Comparison of ENCODE assay signal across 39 mouse cellular contexts in genomic region chr6:140674414-140674813, GRCm38 (mm10). TPM values are rescaled to one million over a fixed set of nuclear protein-coding genes. Genes with fewer than 3 reads are reported as not detected.
DNase-seq lines count a peak whose midpoint lies in the region; ATAC-seq lines count a peak whose summit lies in the region.
"Had no signal": no experiment of that assay in that cellular context is flagged by ENCODE, and none has a peak within 500 bp of the region (broad histone marks: within the 10 kb centered on the region; RNA-seq: fewer than 3 reads in every experiment).

No protein-coding gene starts in this region.

- 0 out of 2 replicates have a peak, but pooled peaks cover 10% of the 10 kb centered on the region for H3K4me1 ChIP-seq in intestine, embryonic 16.5 days (ENCODE audit: control insufficient read depth, insufficient read depth, low read length)
- 0 out of 2 replicates have a peak, but pooled peaks cover 5% of the 10 kb centered on the region for H3K4me1 ChIP-seq in intestine, embryonic 15.5 days (replicated peaks)
- no peaks in the 10 kb centered on the region for H3K4me1 ChIP-seq in liver, embryonic 16.5 days (ENCODE audit: control insufficient read depth, low read depth, low read length)

- DNase-seq in adipocyte (ENCODE audit: low spot score) = peak; percentile 86
- DNase-seq in adrenal gland, postnatal 14 days = peak; percentile 73
- DNase-seq in frontal cortex, postnatal 10 days (ENCODE audit: low spot score in 2 of 2) = no peak
- DNase-seq in right cerebral cortex, postnatal 36 days (ENCODE audit: low spot score in 2 of 2) = no peak
- DNase-seq: cerebellum, adult 18-20 months; cerebellum, postnatal 10 days; heart, adult 2 months; heart, postnatal 10 days; kidney, adult 2 months; lung, postnatal 36 days; right cerebral cortex, postnatal 25 days; spleen, adult 18-20 months; thymus, adult 18-20 months; thymus, postnatal 25 days had no signal

- H3K36me3 ChIP-seq in intestine, embryonic 16.5 days (ENCODE audit: control insufficient read depth, insufficient read depth, low read length) = no peaks in the 10 kb centered on the region
- H3K36me3 ChIP-seq in intestine, embryonic 15.5 days = no peaks in the 10 kb centered on the region
- no peaks in the 10 kb centered on the region for H3K36me3 ChIP-seq in liver, embryonic 16.5 days (ENCODE audit: control insufficient read depth, insufficient read depth)
- H3K36me3 ChIP-seq: embryonic facial prominence, embryonic 13.5 days; G1E; heart, embryonic 13.5 days; limb, embryonic 10.5 days; limb, embryonic 15.5 days; lung, embryonic 15.5 days; midbrain, embryonic 13.5 days had no signal

- whole genome bisulfite sequencing in intestine, embryonic 16.5 days = 67% methylated on average over 3 of the region's 3 CpGs
- 76% methylated on average over 3 of the region's 3 CpGs for WGBS in intestine, embryonic 15.5 days
- WGBS in liver, embryonic 16.5 days (ENCODE audit: insufficient replicate concordance) = 61% methylated on average over 3 of the region's 3 CpGs

- H3K4me2 ChIP-seq in intestine, embryonic 16.5 days (ENCODE audit: low read depth, low read length) = no peak overlapping the region
- no peak overlapping the region for H3K4me2 ChIP-seq in intestine, embryonic 15.5 days (replicated peaks)
- no peak overlapping the region for H3K4me2 ChIP-seq in liver, embryonic 16.5 days (ENCODE audit: low read depth, low read length)
- H3K4me2 ChIP-seq: embryonic facial prominence, embryonic 13.5 days; heart, embryonic 13.5 days; hindbrain, embryonic 14.5 days; limb, embryonic 15.5 days; lung, embryonic 15.5 days; midbrain, embryonic 13.5 days had no signal

- no peak overlapping the region for H3K9ac ChIP-seq in intestine, embryonic 16.5 days (ENCODE audit: low read depth, low read length)
- no peak overlapping the region for H3K9ac ChIP-seq in intestine, embryonic 15.5 days
- H3K9ac ChIP-seq in liver, embryonic 16.5 days (ENCODE audit: low read depth, low read length) = no peak overlapping the region
- H3K9ac ChIP-seq: embryonic facial prominence, embryonic 13.5 days; heart, embryonic 13.5 days; hindbrain, embryonic 14.5 days; limb, embryonic 15.5 days; lung, embryonic 15.5 days; midbrain, embryonic 13.5 days had no signal

- ATAC-seq in intestine, embryonic 16.5 days = peak; percentile 39; the same call in 1 of the 2 replicates
- ATAC-seq in intestine, embryonic 15.5 days = no peak
- ATAC-seq in liver, embryonic 16.5 days (ENCODE audit: low read depth) = peak; percentile 54
- ATAC-seq: forebrain, embryonic 16.5 days; midbrain, embryonic 13.5 days had no signal

- no peak overlapping the region for H3K4me3 ChIP-seq in intestine, embryonic 16.5 days (ENCODE audit: low read length)
- no peak overlapping the region for H3K4me3 ChIP-seq in intestine, embryonic 15.5 days (replicated peaks)
- no peak overlapping the region for H3K4me3 ChIP-seq in liver, embryonic 16.5 days (ENCODE audit: low read depth, low read length)
- H3K4me3 ChIP-seq: embryonic facial prominence, embryonic 13.5 days; heart, adult 2 months; heart, embryonic 13.5 days; limb, embryonic 10.5 days; limb, embryonic 15.5 days; lung, embryonic 15.5 days; midbrain, embryonic 13.5 days had no signal

- H3K9me3 ChIP-seq in intestine, embryonic 16.5 days (ENCODE audit: control insufficient read depth, low read length) = peaks cover 3% of the 10 kb centered on the region; the same call in 1 of the 2 replicates
- H3K9me3 ChIP-seq in intestine, embryonic 15.5 days = no peaks in the 10 kb centered on the region
- no peaks in the 10 kb centered on the region for H3K9me3 ChIP-seq in liver, embryonic 16.5 days (replicated peaks; ENCODE audit: control insufficient read depth, low read length)
- H3K9me3 ChIP-seq: embryonic facial prominence, embryonic 13.5 days; limb, embryonic 10.5 days; limb, embryonic 15.5 days; midbrain, embryonic 13.5 days had no signal

- no peaks in the 10 kb centered on the region for H3K27me3 ChIP-seq in intestine, embryonic 16.5 days (replicated peaks; ENCODE audit: control insufficient read depth, insufficient read depth, low read length)
- H3K27me3 ChIP-seq in intestine, embryonic 15.5 days (replicated peaks) = no peaks in the 10 kb centered on the region
- H3K27me3 ChIP-seq in liver, embryonic 16.5 days (ENCODE audit: control insufficient read depth, insufficient read depth, low read depth, low read length) = no peaks in the 10 kb centered on the region
- H3K27me3 ChIP-seq: embryonic facial prominence, embryonic 13.5 days; heart, embryonic 13.5 days; limb, embryonic 15.5 days; lung, embryonic 15.5 days had no signal

- H3K27ac ChIP-seq in intestine, embryonic 16.5 days (ENCODE audit: low read length) = no peak overlapping the region
- no peak overlapping the region for H3K27ac ChIP-seq in intestine, embryonic 15.5 days
- H3K27ac ChIP-seq in liver, embryonic 16.5 days (ENCODE audit: low read length) = no peak overlapping the region
- H3K27ac ChIP-seq: embryonic facial prominence, embryonic 13.5 days; heart, adult 2 months; heart, embryonic 13.5 days; hindbrain, embryonic 14.5 days; limb, embryonic 10.5 days; lung, embryonic 15.5 days; midbrain, embryonic 13.5 days; stomach, postnatal 0 days had no signal

RNA-seq across cellular contexts. Expression of gene Aebp2, which starts 52.0 kb away (rescaled TPM):
- polyA plus RNA-seq in intestine, embryonic 16.5 days (2015; fragmentation: Nextera tagmentation; extraction: Ambion mirVana) = 6.4 and 7.3 TPM in 2 replicates
- 9.5 and 9.7 TPM in 2 replicates for polyA plus RNA-seq in intestine, embryonic 15.5 days (2015; fragmentation: Nextera tagmentation; extraction: Ambion mirVana)
- total RNA-seq in adrenal gland, postnatal 14 days (2021) = 52.3 and 52.8 TPM in 2 replicates
- polyA plus RNA-seq in liver, embryonic 16.5 days (2015; fragmentation: Nextera tagmentation; extraction: Ambion mirVana) = 2.4 and 2.5 TPM in 2 replicates

RNA-seq across cellular contexts. Expression of gene Gm11077, which starts 54.7 kb away (rescaled TPM):
- polyA plus RNA-seq in intestine, embryonic 16.5 days (2015; fragmentation: Nextera tagmentation; extraction: Ambion mirVana) = not detected in 2 replicates
- not detected in 2 replicates for polyA plus RNA-seq in intestine, embryonic 15.5 days (2015; fragmentation: Nextera tagmentation; extraction: Ambion mirVana)
- total RNA-seq in adrenal gland, postnatal 14 days (2021) = not detected in 2 replicates
- not detected in 2 replicates for polyA plus RNA-seq in liver, embryonic 16.5 days (2015; fragmentation: Nextera tagmentation; extraction: Ambion mirVana)
- total RNA-seq: common myeloid progenitor, adult 5-6 weeks; G1E; gastrocnemius, adult 8-10 months; gastrocnemius, postnatal 4 days; heart, adult 2 months; heart, postnatal 10 days; hematopoietic stem cell, adult 5-6 weeks; layer of hippocampus, adult 8-10 months; layer of hippocampus, postnatal 25 days; megakaryocyte-erythroid progenitor cell, adult 5-6 weeks; monocyte, adult 5-6 weeks had no signal
- polyA plus RNA-seq: brain, embryonic 14.5 days; embryonic facial prominence, embryonic 13.5 days; forebrain, embryonic 11.5 days; forebrain, embryonic 16.5 days; G1E; heart, adult 2 months; heart, embryonic 13.5 days; hindbrain, embryonic 14.5 days; kidney, adult 2 months; kidney, embryonic 16.5 days; limb, embryonic 10.5 days; limb, embryonic 15.5 days; lung, embryonic 15.5 days; midbrain, embryonic 13.5 days; neural tube, embryonic 14.5 days; stomach, postnatal 0 days had no signal

Comparison
In these comparisons a context has a peak if more than half of its experiments do, and no peak if none do; other contexts are left out.
1. DNase-seq: peak in adipocyte (single experiment) and adrenal gland, postnatal 14 days (single experiment); none in frontal cortex, postnatal 10 days (0 of 2) and right cerebral cortex, postnatal 36 days (0 of 2).